Mouse (Mus musculus): ENCODE measurements around the gene Serpine3.

DNA sequence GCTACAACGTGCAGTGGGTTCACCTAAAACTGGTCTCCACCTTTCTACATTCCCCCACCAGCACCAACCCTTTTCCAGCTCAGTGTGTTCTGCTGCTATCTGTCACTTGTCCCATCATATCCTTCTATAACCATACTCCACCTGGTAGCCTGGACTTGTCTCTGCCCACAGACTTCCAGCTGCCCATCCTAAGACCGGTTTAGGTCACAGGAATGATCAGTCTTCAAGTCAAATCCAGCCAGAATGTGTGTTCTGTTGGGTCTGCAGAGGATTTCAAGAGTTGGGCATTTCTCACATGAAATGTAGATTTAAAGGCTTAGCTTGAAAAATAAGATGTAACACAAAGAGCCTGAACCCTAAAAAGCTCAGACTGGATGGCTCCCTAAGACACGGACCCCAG lies 10.2 kb downstream of the Serpine3 start:
- no peak for TF ChIP-seq CTCF (IDR thresholded peaks at IDR 0.05; ENCODE audit: borderline replicate concordance, insufficient read depth, low read length)
- no peak for TF ChIP-seq POLR2A (IDR thresholded peaks at IDR 0.05; ENCODE audit: low read depth, low read length)
